Mouse (Mus musculus) kidney, postnatal 14 days (tissue): Measurements from ENCODE around the gene 6430550D23Rik.
"Not testable (repeated sequence)": the region's sequence is repeated elsewhere in the genome, so short reads cannot be mapped to it uniquely, and the experiment has no call there.

ENCODE experiments used
- DNase-seq: peaks from one replicate; pipeline ENCODE4 v3.0.0; 2022; ENCODE audit warnings: mixed read lengths

The 6430550D23Rik gene

GRCm38 (mm10) chr2:155952006-155952405 lies 55.8 kb downstream of the 6430550D23Rik start:
- DNase-seq, result peak; percentile 82

GRCm38 (mm10) chr2:155949362-155949761 lies 58.4 kb downstream of the 6430550D23Rik start:
- no peak for DNase-seq

GRCm38 (mm10) chr2:155947390-155948002 lies 60.3 kb downstream of the 6430550D23Rik start:
- DNase-seq, result peak; percentile 26

GRCm38 (mm10) chr2:155946499-155946898 lies 61.3 kb downstream of the 6430550D23Rik start:
- no peak for DNase-seq

- DNase-seq, result peak; percentile 73
Measured at GRCm38 (mm10) chr2:155946069-155946468, 61.7 kb downstream of the 6430550D23Rik start.

- DNase-seq, result no peak
Measured at GRCm38 (mm10) chr2:155945580-155945979, 62.2 kb downstream of the 6430550D23Rik start.

- DNase-seq, result no peak
Measured at GRCm38 (mm10) chr2:155945124-155945523, 62.7 kb downstream of the 6430550D23Rik start, which contains the start of gene Gdf5. Gene Gdf5 (minus strand): TSS chr2:155945367.

GRCm38 (mm10) chr2:155944685-155945084 lies 63.1 kb downstream of the 6430550D23Rik start:
- DNase-seq, result no peak

- no peak for DNase-seq
Measured at GRCm38 (mm10) chr2:155943463-155943862, 64.3 kb downstream of the 6430550D23Rik start.

- DNase-seq, result peak; percentile 17
Measured at GRCm38 (mm10) chr2:155941697-155942442, 65.9 kb downstream of the 6430550D23Rik start.

- no peak for DNase-seq
Measured at GRCm38 (mm10) chr2:155940681-155941080, 67.1 kb downstream of the 6430550D23Rik start, which contains the start of gene Gm15557. Gene Gm15557 (plus strand): TSS chr2:155940728.

- no peak for DNase-seq
Measured at GRCm38 (mm10) chr2:155939897-155940529, 67.8 kb downstream of the 6430550D23Rik start.

GRCm38 (mm10) chr2:155929531-155930442 lies 78.0 kb downstream of the 6430550D23Rik start, which contains the start of gene Uqcc1:
Gene Uqcc1 (minus strand): TSS chr2:155930310.
- DNase-seq, result peak; percentile 95

GRCm38 (mm10) chr2:155928711-155929345 lies 78.9 kb downstream of the 6430550D23Rik start:
- DNase-seq, result peak; percentile 61

GRCm38 (mm10) chr2:155925213-155925612 lies 82.6 kb downstream of the 6430550D23Rik start:
- DNase-seq, result not testable (repeated sequence)
